Mouse (Mus musculus) liver, embryonic 16.5 days (tissue): Measurements from ENCODE around the gene Zfp84. TPM values are rescaled to one million over a fixed set of nuclear protein-coding genes. Genes with fewer than 3 reads are reported as not detected.
"Not testable (repeated sequence)": the region's sequence is repeated elsewhere in the genome, so short reads cannot be mapped to it uniquely, and the experiment has no call there.

Experiments
- ATAC-seq: fragments of 200-750 bp; cut with Nextera tagmentation; 2 replicates; pipeline ENCODE4 v1.8.0; 2017; ENCODE audit warnings: low read depth, mild to moderate bottlenecking, moderate number of reproducible peaks, moderate library complexity
- H3K27ac ChIP-seq: fragments of 300-500 bp; sonication (generic); 2 replicates; pipeline ENCODE4 v1.5.1; 2014; ENCODE audit warnings: mild to moderate bottlenecking, low read length
- H3K27me3 ChIP-seq: fragments of 300-500 bp; sonication (generic); 2 replicates; pipeline ENCODE4 v1.6.1; 2014; ENCODE audit warnings: low read depth, low read length, mixed read lengths; ENCODE audit not compliant: control insufficient read depth, insufficient read depth
- H3K36me3 ChIP-seq: fragments of 300-500 bp; sonication (generic); 2 replicates; pipeline ENCODE4 v1.6.1; 2014; ENCODE audit warnings: mild to moderate bottlenecking; ENCODE audit not compliant: control insufficient read depth, insufficient read depth
- H3K4me1 ChIP-seq: fragments of 300-500 bp; sonication (generic); 2 replicates; pipeline ENCODE4 v1.6.1; 2014; ENCODE audit warnings: low read depth, low read length, mixed read lengths; ENCODE audit not compliant: control insufficient read depth
- H3K4me2 ChIP-seq: fragments of 300-500 bp; sonication (generic); 2 replicates; pipeline ENCODE4 v1.6.1; 2014; ENCODE audit warnings: low read depth, low read length, mixed read lengths
- H3K4me3 ChIP-seq: fragments of 300-500 bp; sonication (generic); 2 replicates; pipeline ENCODE4 v1.5.1; 2014; ENCODE audit warnings: low read depth, mild to moderate bottlenecking, low read length
- H3K9ac ChIP-seq: fragments of 300-500 bp; sonication (generic); 2 replicates; pipeline ENCODE4 v1.6.1; 2014; ENCODE audit warnings: low read depth, low read length
- H3K9me3 ChIP-seq: fragments of 300-500 bp; sonication (generic); replicated peaks from 2 replicates; pipeline ENCODE4 v1.6.1; 2016; ENCODE audit warnings: low read length; ENCODE audit not compliant: control insufficient read depth
- WGBS: fragments of 180-500 bp; shearing (Covaris S2); extraction: QIAGEN DNeasy Blood & Tissue Kit; methylation state at CpG from one replicate; pipeline ENCODE4 v1.1.7; 2014; ENCODE audit not compliant: insufficient replicate concordance; 5-methylcytosine and 5-hydroxymethylcytosine counted together
- polyA plus RNA-seq: library from polyadenylated mRNA; unstranded; fragments of >200 nt; fragmentation: Nextera tagmentation; extraction: Ambion mirVana; gene quantifications from 2 replicates; pipeline ENCODE4 v1.2.1, GENCODE M21; 2015

Gene Zfp84
- polyA plus RNA-seq, result 3.4 and 3.8 TPM in 2 replicates

- WGBS, result under 1% methylated on average over 32 of the region's 32 CpGs
- peak; percentile 95 for ATAC-seq
- peak within 1 kb of the TSS; percentile 86 for H3K4me2 ChIP-seq
Measured at GRCm38 (mm10) chr7:29768090-29768900, at the start of gene Zfp84. Gene Zfp84 (plus strand): TSS chr7:29768552.

GRCm38 (mm10) chr7:29725461-29726142 is 42.8 kb upstream of the Zfp84 start:
- H3K4me3 ChIP-seq, H3K9ac ChIP-seq, H3K9me3 ChIP-seq, H3K27ac ChIP-seq, H3K4me2 ChIP-seq, H3K4me1 ChIP-seq, H3K36me3 ChIP-seq, ATAC-seq, H3K27me3 ChIP-seq: not testable (repeated sequence)
- WGBS, result 23% methylated on average over 16 of the region's 17 CpGs

More at GRCm38 (mm10) chr7:29768090-29768900, at the start of gene Zfp84:
- H3K9ac ChIP-seq, result peak within 1 kb of the TSS; percentile 75
- H3K4me3 ChIP-seq, result peak within 1 kb of the TSS; percentile 80
- H3K27me3 ChIP-seq, result no peaks in the 10 kb centered on the region
- H3K9me3 ChIP-seq, result no peaks in the 10 kb centered on the region
- H3K36me3 ChIP-seq, result peaks cover 10% of the 10 kb centered on the region
- peaks cover 15% of the 10 kb centered on the region for H3K4me1 ChIP-seq
- peak within 1 kb of the TSS; percentile 78 for H3K27ac ChIP-seq

- H3K36me3 ChIP-seq, H3K4me3 ChIP-seq, H3K4me2 ChIP-seq, H3K27ac ChIP-seq, H3K4me1 ChIP-seq, H3K27me3 ChIP-seq, ATAC-seq, H3K9ac ChIP-seq, H3K9me3 ChIP-seq: not testable (repeated sequence)
- WGBS, result 58% methylated on average over 11 of the region's 11 CpGs
Measured at GRCm38 (mm10) chr7:29726860-29727259, 41.5 kb upstream of the Zfp84 start, which contains the start of gene Catsperg2. Gene Catsperg2 (minus strand): TSS chr7:29727032.

GRCm38 (mm10) chr7:29728055-29728454 is 40.3 kb upstream of the Zfp84 start:
- Histone ChIP-seq H3K4me3 (no peak overlapping the region), H3K4me1 (no peaks in the 10 kb centered on the region), H3K36me3 (no peaks in the 10 kb centered on the region), H3K27me3 (no peaks in the 10 kb centered on the region), H3K9me3 (peaks cover 4% of the 10 kb centered on the region), H3K4me2 (no peak overlapping the region), H3K27ac (no peak overlapping the region), H3K9ac (no peak overlapping the region)
- ATAC-seq, result no peak
- 45% methylated on average over 2 of the region's 2 CpGs for WGBS

GRCm38 (mm10) chr7:29742258-29742657 is 26.1 kb upstream of the Zfp84 start:
- no peak overlapping the region for H3K4me2 ChIP-seq
- H3K27me3 ChIP-seq, result no peaks in the 10 kb centered on the region
- ATAC-seq, result peak; percentile 35
- no peak overlapping the region for H3K9ac ChIP-seq
- H3K27ac ChIP-seq, result no peak overlapping the region
- no peaks in the 10 kb centered on the region for H3K9me3 ChIP-seq
- no peak overlapping the region for H3K4me3 ChIP-seq
- H3K36me3 ChIP-seq, result no peaks in the 10 kb centered on the region
- H3K4me1 ChIP-seq, result no peaks in the 10 kb centered on the region
- WGBS, result 42% methylated on average over 3 of the region's 3 CpGs

- Histone ChIP-seq H3K4me3 (no peak overlapping the region), H3K27me3 (no peaks in the 10 kb centered on the region), H3K4me2 (no peak overlapping the region), H3K9ac (no peak overlapping the region), H3K36me3 (no peaks in the 10 kb centered on the region), H3K9me3 (no peaks in the 10 kb centered on the region), H3K4me1 (no peaks in the 10 kb centered on the region), H3K27ac (no peak overlapping the region)
- WGBS, result 63% methylated on average over 5 of the region's 5 CpGs
- ATAC-seq, result no peak
Measured at GRCm38 (mm10) chr7:29760476-29760875, 7.9 kb upstream of the Zfp84 start.

- Histone ChIP-seq H3K27ac (no peak overlapping the region), H3K27me3 (no peaks in the 10 kb centered on the region), H3K9me3 (no peaks in the 10 kb centered on the region), H3K36me3 (no peaks in the 10 kb centered on the region), H3K4me3 (no peak overlapping the region), H3K4me2 (no peak overlapping the region), H3K4me1 (peaks cover 10% of the 10 kb centered on the region), H3K9ac (no peak overlapping the region)
- WGBS, result 65% methylated on average over 7 of the region's 7 CpGs
- no peak for ATAC-seq
Measured at GRCm38 (mm10) chr7:29764702-29765101, 3.6 kb upstream of the Zfp84 start.

GRCm38 (mm10) chr7:29767058-29767686 is 1.2 kb upstream of the Zfp84 start:
- Histone ChIP-seq H3K4me1 (peaks cover 15% of the 10 kb centered on the region), H3K36me3 (peaks cover 5% of the 10 kb centered on the region), H3K4me2 (peak overlapping the region; percentile 86), H3K27me3 (no peaks in the 10 kb centered on the region), H3K27ac (0 out of 2 replicates have a peak overlapping the region, but pooled peaks have one; percentile 35), H3K4me3 (peak overlapping the region; percentile 67), H3K9ac (peak overlapping the region; percentile 60), H3K9me3 (no peaks in the 10 kb centered on the region)
- peak; percentile 40 for ATAC-seq
- 1% methylated on average over 15 of the region's 15 CpGs for WGBS
